Mouse (Mus musculus): ENCODE results near the gene Lmntd1. TPM values are rescaled to one million over a fixed set of nuclear protein-coding genes. Genes with fewer than 3 reads are reported as not detected.

Gene Lmntd1
- polyA plus RNA-seq, 1 experiment from 2014 or later = 0.50 TPM

DNA sequence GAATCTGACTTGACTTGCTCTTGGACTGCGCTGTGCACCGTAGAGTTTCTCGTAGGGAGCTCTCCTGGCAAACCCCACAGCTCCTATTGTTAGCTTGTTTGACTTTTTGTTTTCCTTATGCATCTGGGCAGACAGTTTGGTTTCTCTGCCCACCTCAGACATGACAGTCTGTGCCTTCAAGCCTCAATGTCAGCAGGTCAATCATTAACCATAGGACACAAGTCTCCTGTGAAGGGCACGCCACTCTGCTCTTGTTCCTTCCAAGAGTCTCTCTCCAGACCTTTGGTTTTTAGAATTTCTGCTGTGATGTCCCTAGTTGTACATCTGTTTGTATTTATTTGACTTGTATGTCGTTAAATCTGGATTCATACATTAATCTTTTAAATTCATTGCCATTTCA lies 63.1 kb downstream of the Lmntd1 start:
- H3K36me3 ChIP-seq = no peaks in the 10 kb centered on the region
- 79% methylated on average over 5 of the region's 5 CpGs for WGBS
- H3K9ac ChIP-seq = no peak overlapping the region
- no peak overlapping the region for H3K27ac ChIP-seq
- no peaks in the 10 kb centered on the region for H3K9me3 ChIP-seq
- H3K4me2 ChIP-seq (replicated peaks) = no peak overlapping the region
- H3K4me3 ChIP-seq = no peak overlapping the region
- peaks cover 1% of the 10 kb centered on the region for H3K4me1 ChIP-seq
- ATAC-seq (ENCODE audit: low FRiP score, low read depth) = no peak
- no peaks in the 10 kb centered on the region for H3K27me3 ChIP-seq

GRCm38 (mm10) chr6:145545927-145546641 lies 68.0 kb downstream of the Lmntd1 start:
- Histone ChIP-seq H3K9me3 (0 out of 2 replicates have a peak, but pooled peaks cover 3% of the 10 kb centered on the region), H3K4me1 (peaks cover 14% of the 10 kb centered on the region), H3K4me3 (no peak overlapping the region), H3K4me2 (replicated peaks) (no peak overlapping the region), H3K27ac (no peak overlapping the region; the same call in 1 of the 2 replicates), H3K27me3 (no peaks in the 10 kb centered on the region), H3K9ac (no peak overlapping the region), H3K36me3 (no peaks in the 10 kb centered on the region)
- ATAC-seq (ENCODE audit: low FRiP score, low read depth) = no peak
- 15% methylated on average over 13 of the region's 13 CpGs for WGBS

DNA sequence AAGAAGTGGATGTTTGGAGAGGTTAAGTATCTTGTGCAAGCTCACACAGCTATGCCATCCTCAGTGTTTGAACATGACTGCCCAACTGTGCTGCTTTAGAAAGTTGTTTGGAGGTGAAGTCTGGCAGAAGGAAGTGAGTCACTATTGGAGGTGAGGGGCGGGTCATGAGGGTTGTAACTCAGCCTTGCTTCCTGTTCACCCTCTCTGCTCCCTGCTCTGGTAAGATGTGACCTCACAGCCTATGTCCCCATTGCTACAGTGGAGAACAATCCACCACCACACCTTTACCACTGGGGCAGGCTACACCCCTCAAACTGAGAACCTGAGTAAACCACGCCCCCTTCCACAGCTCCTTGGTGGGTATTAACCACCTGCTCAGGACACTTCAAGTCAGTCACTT lies 69.3 kb downstream of the Lmntd1 start:
- no peak overlapping the region for H3K4me3 ChIP-seq
- H3K9ac ChIP-seq = no peak overlapping the region
- 84% methylated on average over 2 of the region's 2 CpGs for WGBS
- H3K4me2 ChIP-seq (replicated peaks) = no peak overlapping the region
- H3K9me3 ChIP-seq = 0 out of 2 replicates have a peak, but pooled peaks cover 3% of the 10 kb centered on the region
- H3K27ac ChIP-seq = no peak overlapping the region
- H3K27me3 ChIP-seq = no peaks in the 10 kb centered on the region
- peak; percentile 32; the same call in 1 of the 2 replicates for ATAC-seq (ENCODE audit: low FRiP score, low read depth)
- H3K36me3 ChIP-seq = no peaks in the 10 kb centered on the region
- peaks cover 16% of the 10 kb centered on the region for H3K4me1 ChIP-seq

DNA sequence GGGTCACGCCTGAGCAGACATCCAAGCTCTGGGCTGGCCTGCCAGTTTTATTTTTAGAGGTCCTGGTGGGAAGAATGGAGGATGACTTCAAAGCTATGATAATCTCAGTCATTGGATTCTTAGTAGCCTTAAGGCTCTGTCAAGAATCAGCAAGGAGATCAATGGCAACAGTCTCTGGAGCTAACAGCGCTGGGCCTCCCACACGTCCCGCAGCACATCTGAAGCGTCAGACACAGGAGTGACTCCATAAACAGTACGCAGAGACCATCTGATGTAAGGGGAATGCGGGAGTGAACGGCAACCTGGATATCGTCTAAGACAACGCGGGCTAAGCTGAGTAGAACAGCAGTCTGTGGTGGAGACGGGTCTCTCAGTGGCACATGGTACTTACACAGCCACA lies 69.8 kb downstream of the Lmntd1 start:
- WGBS = 68% methylated on average over 12 of the region's 12 CpGs
- Histone ChIP-seq H3K27me3 (no peaks in the 10 kb centered on the region), H3K9ac (no peak overlapping the region), H3K27ac (no peak overlapping the region), H3K36me3 (no peaks in the 10 kb centered on the region), H3K4me2 (replicated peaks) (no peak overlapping the region), H3K9me3 (0 out of 2 replicates have a peak, but pooled peaks cover 3% of the 10 kb centered on the region), H3K4me3 (no peak overlapping the region), H3K4me1 (peaks cover 21% of the 10 kb centered on the region)
- ATAC-seq (ENCODE audit: low FRiP score, low read depth) = no peak

- H3K27me3 ChIP-seq = no peaks in the 10 kb centered on the region
- peaks cover 21% of the 10 kb centered on the region for H3K4me1 ChIP-seq
- H3K9me3 ChIP-seq = 0 out of 2 replicates have a peak, but pooled peaks cover 3% of the 10 kb centered on the region
- no peaks in the 10 kb centered on the region for H3K36me3 ChIP-seq
- WGBS = 41% methylated on average over 6 of the region's 6 CpGs
- no peak overlapping the region for H3K27ac ChIP-seq
- no peak for ATAC-seq (ENCODE audit: low FRiP score, low read depth)
- H3K4me3 ChIP-seq = no peak overlapping the region
- H3K9ac ChIP-seq = no peak overlapping the region
- no peak overlapping the region for H3K4me2 ChIP-seq (replicated peaks)
These were observed 74.6 kb downstream of the Lmntd1 start for GRCm38 (mm10) chr6:145539568-145539859.

GRCm38 (mm10) chr6:145538787-145539567 lies 75.1 kb downstream of the Lmntd1 start:
- H3K9ac ChIP-seq = no peak overlapping the region
- no peak for ATAC-seq (ENCODE audit: low FRiP score, low read depth)
- no peaks in the 10 kb centered on the region for H3K36me3 ChIP-seq
- no peaks in the 10 kb centered on the region for H3K27me3 ChIP-seq
- 51% methylated on average over 11 of the region's 11 CpGs for WGBS
- peaks cover 17% of the 10 kb centered on the region for H3K4me1 ChIP-seq
- H3K4me2 ChIP-seq (replicated peaks) = no peak overlapping the region
- H3K27ac ChIP-seq = no peak overlapping the region
- H3K4me3 ChIP-seq = no peak overlapping the region
- H3K9me3 ChIP-seq = 0 out of 2 replicates have a peak, but pooled peaks cover 3% of the 10 kb centered on the region

DNA sequence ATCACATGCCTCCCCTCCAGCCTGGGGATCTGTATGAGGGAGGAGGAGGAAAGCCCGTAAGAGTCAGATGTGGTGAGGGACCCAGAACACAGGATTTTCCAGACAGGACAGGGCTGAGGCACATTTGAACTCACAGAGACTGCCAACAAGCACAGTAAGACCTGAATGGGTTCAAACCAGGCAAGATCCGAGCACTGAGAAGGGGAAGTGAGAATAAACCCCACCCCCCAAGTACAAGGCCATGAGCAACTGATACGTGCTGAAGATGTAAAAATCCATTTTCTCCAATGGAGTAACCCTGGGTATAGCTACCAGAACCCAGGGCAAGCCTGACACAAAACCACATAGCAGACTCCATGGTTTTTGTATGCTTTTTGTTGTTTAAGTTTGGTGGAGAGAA lies 83.7 kb downstream of the Lmntd1 start:
- Histone ChIP-seq H3K4me1 (no peaks in the 10 kb centered on the region), H3K36me3 (no peaks in the 10 kb centered on the region), H3K27me3 (no peaks in the 10 kb centered on the region), H3K9ac (no peak overlapping the region), H3K27ac (no peak overlapping the region), H3K4me2 (replicated peaks) (no peak overlapping the region), H3K9me3 (no peaks in the 10 kb centered on the region), H3K4me3 (no peak overlapping the region)
- 67% methylated on average over 3 of the region's 3 CpGs for WGBS
- no peak for ATAC-seq (ENCODE audit: low FRiP score, low read depth)

GRCm38 (mm10) chr6:145523337-145523736 lies 90.8 kb downstream of the Lmntd1 start:
- Histone ChIP-seq H3K4me3 (no peak overlapping the region), H3K4me1 (peaks cover 3% of the 10 kb centered on the region; the same call in 1 of the 2 replicates), H3K27me3 (no peaks in the 10 kb centered on the region), H3K36me3 (no peaks in the 10 kb centered on the region), H3K4me2 (replicated peaks) (no peak overlapping the region), H3K27ac (no peak overlapping the region), H3K9ac (no peak overlapping the region), H3K9me3 (0 out of 2 replicates have a peak, but pooled peaks cover 4% of the 10 kb centered on the region)
- ATAC-seq (ENCODE audit: low FRiP score, low read depth) = no peak
- WGBS = 84% methylated on average over 9 of the region's 9 CpGs

DNA sequence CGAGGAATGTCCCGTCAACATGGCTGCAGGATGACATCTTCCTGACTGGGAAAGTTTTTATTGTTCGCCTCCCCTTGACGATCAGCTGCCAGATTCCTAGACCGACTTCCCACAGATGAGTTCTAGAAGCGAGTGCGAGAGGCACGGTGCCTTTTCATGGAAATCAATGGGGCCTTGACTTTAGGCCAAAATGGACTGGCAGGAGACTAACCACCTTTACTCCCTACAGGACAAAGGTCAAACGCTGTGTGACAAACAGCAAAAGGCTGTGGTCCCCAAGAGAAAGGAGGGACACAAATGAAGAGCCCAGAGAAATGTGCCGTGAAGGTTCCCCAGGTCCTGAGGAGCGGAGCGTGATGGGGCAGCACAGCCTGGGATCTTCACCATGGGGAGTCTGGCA lies 91.5 kb downstream of the Lmntd1 start:
- Histone ChIP-seq H3K27ac (no peak overlapping the region), H3K9me3 (0 out of 2 replicates have a peak, but pooled peaks cover 4% of the 10 kb centered on the region), H3K4me3 (no peak overlapping the region), H3K4me2 (replicated peaks) (no peak overlapping the region), H3K36me3 (no peaks in the 10 kb centered on the region), H3K9ac (no peak overlapping the region), H3K27me3 (no peaks in the 10 kb centered on the region), H3K4me1 (peaks cover 3% of the 10 kb centered on the region; the same call in 1 of the 2 replicates)
- 90% methylated on average over 12 of the region's 12 CpGs for WGBS
- ATAC-seq (ENCODE audit: low FRiP score, low read depth) = no peak

GRCm38 (mm10) chr6:145517002-145517401 lies 97.1 kb downstream of the Lmntd1 start:
- peaks cover 18% of the 10 kb centered on the region for H3K4me1 ChIP-seq
- no peak for ATAC-seq (ENCODE audit: low FRiP score, low read depth)
- no peak overlapping the region for H3K27ac ChIP-seq
- 0 out of 2 replicates have a peak, but pooled peaks cover 4% of the 10 kb centered on the region for H3K9me3 ChIP-seq
- H3K4me3 ChIP-seq = no peak overlapping the region
- no peaks in the 10 kb centered on the region for H3K36me3 ChIP-seq
- no peak overlapping the region for H3K9ac ChIP-seq
- H3K4me2 ChIP-seq (replicated peaks) = no peak overlapping the region
- 48% methylated on average over 10 of the region's 10 CpGs for WGBS
- no peaks in the 10 kb centered on the region for H3K27me3 ChIP-seq

DNA sequence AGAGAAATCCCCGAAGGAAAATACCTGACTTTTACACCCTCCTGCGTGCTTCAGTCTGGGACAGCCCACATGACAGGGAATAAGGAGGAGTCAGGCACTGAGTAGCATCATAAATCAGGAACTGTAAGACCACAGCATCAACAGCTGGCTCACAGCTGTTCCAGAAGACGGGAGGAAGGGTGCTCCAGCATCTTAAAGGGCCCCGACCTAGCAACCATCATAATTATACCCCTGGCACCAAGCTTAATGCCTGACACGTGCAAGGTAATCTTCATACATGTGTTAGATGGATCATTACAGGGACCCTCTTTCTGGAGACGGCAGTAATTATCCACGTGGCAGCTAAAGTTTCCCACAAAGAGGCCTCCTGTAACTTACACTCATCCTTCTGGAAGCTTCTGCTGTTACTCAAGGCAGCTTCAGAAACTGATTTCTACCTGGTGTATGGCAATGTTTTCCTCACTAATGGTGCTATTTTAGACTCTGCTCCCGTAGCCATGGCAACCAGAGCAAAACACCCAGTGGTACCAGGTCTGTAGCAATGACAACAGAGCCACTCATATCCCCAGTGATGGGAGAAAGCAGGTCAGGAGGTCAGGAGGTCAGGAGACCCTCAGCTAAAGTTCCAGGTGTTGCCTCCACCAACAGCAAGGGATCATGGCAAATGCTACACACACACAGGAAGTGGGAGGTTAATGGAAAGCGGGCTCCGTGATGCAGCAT lies 98.1 kb downstream of the Lmntd1 start:
- 20% methylated on average over 10 of the region's 10 CpGs for WGBS
- Histone ChIP-seq H3K4me2 (replicated peaks) (no peak overlapping the region), H3K4me3 (no peak overlapping the region), H3K9ac (no peak overlapping the region), H3K36me3 (no peaks in the 10 kb centered on the region), H3K4me1 (peaks cover 18% of the 10 kb centered on the region), H3K27ac (peak overlapping the region; percentile 48; the same call in 1 of the 2 replicates), H3K9me3 (0 out of 2 replicates have a peak, but pooled peaks cover 4% of the 10 kb centered on the region), H3K27me3 (no peaks in the 10 kb centered on the region)
- ATAC-seq (ENCODE audit: low FRiP score, low read depth) = peak; percentile 93

GRCm38 (mm10) chr6:145511265-145511664 lies 102.9 kb downstream of the Lmntd1 start:
- ATAC-seq (ENCODE audit: low FRiP score, low read depth) = no peak

More at GRCm38 (mm10) chr6:145511265-145511664, 102.9 kb downstream of the Lmntd1 start:
- H3K4me2 ChIP-seq (replicated peaks) = no peak overlapping the region
- H3K27me3 ChIP-seq = no peaks in the 10 kb centered on the region
- 64% methylated on average over 8 of the region's 8 CpGs for WGBS
- H3K27ac ChIP-seq = no peak overlapping the region
- H3K9ac ChIP-seq = no peak overlapping the region
- H3K36me3 ChIP-seq = no peaks in the 10 kb centered on the region
- H3K4me3 ChIP-seq = no peak overlapping the region
- peaks cover 16% of the 10 kb centered on the region for H3K4me1 ChIP-seq
- H3K9me3 ChIP-seq = no peaks in the 10 kb centered on the region
